Mouse (Mus musculus) embryo, embryonic 11.5 days (tissue): ENCODE measurements around the gene Kdsr.
"Not testable (repeated sequence)": the region's sequence is repeated elsewhere in the genome, so short reads cannot be mapped to it uniquely, and the experiment has no call there.

Experiments used
- DNase-seq: peaks from one replicate; pipeline ENCODE4 v3.0.0-alpha.2; 2012; ENCODE audit warnings: low read depth, low spot score

The Kdsr gene

GRCm38 (mm10) chr1:106739810-106740209, 19.7 kb downstream of the Kdsr start:
- DNase-seq: no peak

- no peak for DNase-seq
Observed at GRCm38 (mm10) chr1:106738092-106738491, 21.4 kb downstream of the Kdsr start.

GRCm38 (mm10) chr1:106736211-106736610, 23.3 kb downstream of the Kdsr start:
- no peak for DNase-seq

- DNase-seq: no peak
Observed at GRCm38 (mm10) chr1:106735586-106735985, 23.9 kb downstream of the Kdsr start.

GRCm38 (mm10) chr1:106722061-106722460, 37.5 kb downstream of the Kdsr start:
- no peak for DNase-seq

- not testable (repeated sequence) for DNase-seq
Observed at GRCm38 (mm10) chr1:106717736-106718135, 41.8 kb downstream of the Kdsr start.

GRCm38 (mm10) chr1:106717071-106717601, 42.4 kb downstream of the Kdsr start:
- DNase-seq: peak; percentile 46

GRCm38 (mm10) chr1:106716141-106716540, 43.4 kb downstream of the Kdsr start:
- DNase-seq: no peak

GRCm38 (mm10) chr1:106715111-106716083, 44.1 kb downstream of the Kdsr start:
- no peak for DNase-seq

- no peak for DNase-seq
Observed at GRCm38 (mm10) chr1:106714530-106714981, 45.0 kb downstream of the Kdsr start.

GRCm38 (mm10) chr1:106713621-106714529, 45.7 kb downstream of the Kdsr start, which contains the start of gene Bcl2:
Gene Bcl2 (minus strand): TSS chr1:106714274.
- DNase-seq: peak; percentile 46

- no peak for DNase-seq
Observed at GRCm38 (mm10) chr1:106712330-106712729, 47.2 kb downstream of the Kdsr start.

GRCm38 (mm10) chr1:106711356-106712125, 48.0 kb downstream of the Kdsr start:
- DNase-seq: no peak

- DNase-seq: no peak
Observed at GRCm38 (mm10) chr1:106710202-106710601, 49.3 kb downstream of the Kdsr start.

- no peak for DNase-seq
Observed at GRCm38 (mm10) chr1:106707036-106707880, 52.3 kb downstream of the Kdsr start.

GRCm38 (mm10) chr1:106703183-106703582, 56.3 kb downstream of the Kdsr start:
- no peak for DNase-seq

GRCm38 (mm10) chr1:106702471-106703175, 56.9 kb downstream of the Kdsr start:
- DNase-seq: no peak

GRCm38 (mm10) chr1:106700520-106701114, 58.9 kb downstream of the Kdsr start:
- no peak for DNase-seq

- no peak for DNase-seq
Observed at GRCm38 (mm10) chr1:106696472-106696871, 63.1 kb downstream of the Kdsr start.
